Mouse (Mus musculus) megakaryocyte progenitor cell, adult 5-6 weeks (primary cell): Measurements from ENCODE around the gene Lancl2. TPM values are rescaled to one million over a fixed set of nuclear protein-coding genes. Genes with fewer than 3 reads are reported as not detected.

Experiments
- ATAC-seq: replicated peaks from 2 replicates; pipeline ENCODE4 v1.8.0; 2016; ENCODE audit warnings: mild to moderate bottlenecking, moderate TSS enrichment, inconsistent platforms; ENCODE audit not compliant: poor library complexity
- total RNA-seq, 2 experiments: library from RNA; stranded (forward) in 1 of 2; stranded (reverse) in 1 of 2; fragments of 157-497, 149-512 nt in 1 of 2; fragments of 200-1000 nt in 1 of 2; gene quantifications; 2 replicates each; pipeline versions ENCODE4 v1.2.3 to v1.2.4; 2015 to 2017

Lancl2 gene
- total RNA-seq, 2 experiments from 2014 or later, result 39.5 to 41.8 TPM

- peak; percentile 54 for ATAC-seq
Measured at GRCm38 (mm10) chr6:57767112-57767868, 65.0 kb downstream of the Lancl2 start.

- peak; percentile 35 for ATAC-seq
Measured at GRCm38 (mm10) chr6:57768948-57769525, 66.7 kb downstream of the Lancl2 start.

- peak; percentile 34 for ATAC-seq
Measured at GRCm38 (mm10) chr6:57770467-57771190, 68.3 kb downstream of the Lancl2 start.

GRCm38 (mm10) chr6:57773792-57774191 is 71.5 kb downstream of the Lancl2 start:
- ATAC-seq, result peak; percentile 24; the same call in 1 of the 2 replicates

GRCm38 (mm10) chr6:57780359-57780758 is 78.0 kb downstream of the Lancl2 start:
- 0 out of 2 replicates have a peak, but pooled peaks have one; percentile 17 for ATAC-seq

- no peak for ATAC-seq
Measured at GRCm38 (mm10) chr6:57782658-57783057, 80.3 kb downstream of the Lancl2 start.

- peak; percentile 39; the same call in 1 of the 2 replicates for ATAC-seq
Measured at GRCm38 (mm10) chr6:57784251-57784650, 81.9 kb downstream of the Lancl2 start.

GRCm38 (mm10) chr6:57787376-57787775 is 85.0 kb downstream of the Lancl2 start:
- no peak for ATAC-seq

Other genes with a start within 250 kb of the Lancl2 start
- gene Ppm1k, start 167.1 kb upstream of the Lancl2 start, total RNA-seq (2015), result 5.3 TPM in 2 replicates
- 8.0 and 18.4 TPM in 2 replicates for gene Ppm1k, start 167.1 kb upstream of the Lancl2 start, total RNA-seq (2017)
- 13.0 and 14.9 TPM in 2 replicates for gene Herc6, start 121.5 kb upstream of the Lancl2 start, total RNA-seq (2015)
- gene Herc6, start 121.5 kb upstream of the Lancl2 start, total RNA-seq (2017), result 12.0 and 16.6 TPM in 2 replicates
- 7.3 and 8.8 TPM in 2 replicates for gene Pyurf, start 10.5 kb upstream of the Lancl2 start, total RNA-seq (2015)
- gene Pyurf, start 10.5 kb upstream of the Lancl2 start, total RNA-seq (2017), result 13.1 and 15.8 TPM in 2 replicates
- 10.0 and 12.0 TPM in 2 replicates for gene Vopp1, start 122.6 kb downstream of the Lancl2 start, total RNA-seq (2015)
- gene Vopp1, start 122.6 kb downstream of the Lancl2 start, total RNA-seq (2017), result 10.1 and 14.5 TPM in 2 replicates
- not detected in 2 replicates for gene Vmn1r21, start 147.8 kb downstream of the Lancl2 start, total RNA-seq (2015)
- not detected in 2 replicates for gene Vmn1r21, start 147.8 kb downstream of the Lancl2 start, total RNA-seq (2017)
- gene Vmn1r22, start 205.5 kb downstream of the Lancl2 start, total RNA-seq (2015), result not detected in 2 replicates
- gene Vmn1r22, start 205.5 kb downstream of the Lancl2 start, total RNA-seq (2017), result not detected in 2 replicates
- gene Vmn1r23, start 224.3 kb downstream of the Lancl2 start, total RNA-seq (2015), result not detected in 2 replicates
- not detected in 2 replicates for gene Vmn1r23, start 224.3 kb downstream of the Lancl2 start, total RNA-seq (2017)